Mouse (Mus musculus): ENCODE measurements around the gene Scamp2.

- TF ChIP-seq CTCF (IDR thresholded peaks at IDR 0.05; ENCODE audit: control insufficient read depth, insufficient read depth, insufficient replicate concordance, low read depth, low read length) (no peak), POLR2A (IDR thresholded peaks at IDR 0.05; ENCODE audit: control insufficient read depth, low read depth, low read length) (no peak)
Observed at GRCm38 (mm10) chr9:57637272-57637671, 76.5 kb downstream of the Scamp2 start.

Measured in testis, adult 2 months (tissue).